Mouse (Mus musculus) adrenal gland, postnatal 10 days (tissue): ENCODE results near the gene Ccdc189. TPM values are rescaled to one million over a fixed set of nuclear protein-coding genes. Genes with fewer than 3 reads are reported as not detected.

Source experiments
- DNase-seq: peaks from one replicate; pipeline ENCODE4 v3.0.0; 2021; ENCODE audit warnings: mixed read lengths
- total RNA-seq, 2 experiments: library from RNA; stranded (reverse); gene quantifications; 2 replicates each; pipeline ENCODE4 v1.2.3; 2021

Ccdc189 gene
- total RNA-seq, 2 experiments from 2014 or later, result 8.0 to 9.2 TPM

- no peak for DNase-seq
Observed at GRCm38 (mm10) chr7:127592575-127592974, 4.2 kb upstream of the Ccdc189 start.

GRCm38 (mm10) chr7:127591108-127591507 is 2.7 kb upstream of the Ccdc189 start:
- DNase-seq, result no peak

DNA sequence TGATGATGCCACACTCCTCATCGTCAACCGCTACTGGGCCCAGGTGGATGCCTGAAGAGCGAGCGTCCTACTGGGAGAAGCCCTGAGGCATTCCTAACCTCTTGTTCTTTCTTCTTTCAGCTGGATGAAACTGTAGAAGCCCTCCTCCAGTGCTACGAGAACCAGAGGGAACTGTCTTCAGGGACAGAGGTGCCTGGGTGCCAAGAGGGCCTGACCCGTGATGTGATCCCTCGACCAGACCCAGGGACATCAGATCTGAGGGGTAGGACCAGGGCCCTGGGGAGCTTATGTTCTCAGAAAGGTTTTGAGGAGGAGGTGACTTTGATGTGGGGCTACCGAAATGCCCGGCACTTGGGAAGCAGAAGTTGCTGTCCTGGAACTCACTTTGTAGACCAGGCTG is 1.2 kb upstream of the Ccdc189 start:
- no peak for DNase-seq

- no peak for DNase-seq
Observed at GRCm38 (mm10) chr7:127588901-127589300, 506 bp upstream of the Ccdc189 start.

- DNase-seq, result no peak
Observed at GRCm38 (mm10) chr7:127587196-127587595, 1.2 kb downstream of the Ccdc189 start.

DNA sequence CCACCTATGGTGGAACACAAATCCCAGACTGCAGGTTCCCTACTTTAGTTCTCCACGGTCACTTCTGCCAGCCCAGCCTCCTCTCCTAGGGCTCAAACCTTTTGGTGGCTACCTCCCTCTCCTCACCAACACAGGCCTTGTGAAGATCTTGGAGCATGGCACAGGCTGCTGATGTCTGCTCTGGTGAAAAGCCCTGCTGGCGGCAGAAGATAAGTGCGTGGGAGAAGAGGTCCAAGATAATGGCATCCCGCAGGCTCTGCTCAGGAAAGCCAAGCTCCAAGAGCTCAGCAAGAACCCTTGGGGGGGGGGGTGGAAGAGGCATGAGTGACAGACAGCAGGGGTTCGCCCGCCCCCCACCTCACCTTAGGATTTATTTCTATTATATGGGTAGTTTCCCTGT is 2.2 kb downstream of the Ccdc189 start:
- no peak for DNase-seq

GRCm38 (mm10) chr7:127585031-127585430 is 3.4 kb downstream of the Ccdc189 start:
- no peak for DNase-seq

- DNase-seq, result no peak
Observed at GRCm38 (mm10) chr7:127583260-127583659, 5.1 kb downstream of the Ccdc189 start.

GRCm38 (mm10) chr7:127574115-127574514 is 14.3 kb downstream of the Ccdc189 start:
- no peak for DNase-seq

DNA sequence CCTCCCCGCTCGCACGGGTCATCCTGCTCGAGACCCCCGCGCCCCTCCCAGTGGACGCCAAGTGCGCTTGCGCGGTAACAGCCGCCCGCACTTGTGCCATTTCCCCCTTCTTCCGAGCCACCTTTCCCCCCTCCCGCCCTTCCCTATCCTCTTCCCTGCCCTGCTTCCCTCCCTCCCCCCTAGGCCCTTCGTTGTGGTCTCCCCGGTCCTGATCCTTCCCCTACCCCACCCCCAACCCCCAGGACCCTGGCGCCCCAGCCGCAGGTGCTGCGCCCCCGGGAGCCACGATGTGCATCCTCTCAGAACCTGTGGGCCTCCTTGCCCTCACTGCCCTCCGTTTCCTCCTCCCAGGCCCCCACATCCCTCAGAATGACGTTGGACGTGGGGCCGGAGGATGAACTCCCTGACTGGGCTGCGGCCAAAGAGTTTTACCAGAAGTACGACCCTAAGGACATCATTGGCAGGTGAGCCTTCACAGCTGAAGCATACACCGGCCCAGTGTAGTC is 14.8 kb downstream of the Ccdc189 start:
- DNase-seq, result no peak

- DNase-seq, result peak; percentile 94
Observed at GRCm38 (mm10) chr7:127572895-127573471, 15.4 kb downstream of the Ccdc189 start, which contains the start of gene Phkg2. TSS of gene Phkg2 (plus strand) at chr7:127573340.

GRCm38 (mm10) chr7:127564381-127565150 is 23.8 kb downstream of the Ccdc189 start:
- DNase-seq, result peak; percentile 58

- DNase-seq, result no peak
Observed at GRCm38 (mm10) chr7:127561340-127561858, 27.0 kb downstream of the Ccdc189 start, which contains the start of gene Tmem265. TSS of gene Tmem265 (plus strand) at chr7:127561390.

- no peak for DNase-seq
Observed at GRCm38 (mm10) chr7:127560580-127560979, 27.8 kb downstream of the Ccdc189 start.

GRCm38 (mm10) chr7:127551558-127551957 is 36.8 kb downstream of the Ccdc189 start:
- no peak for DNase-seq

DNA sequence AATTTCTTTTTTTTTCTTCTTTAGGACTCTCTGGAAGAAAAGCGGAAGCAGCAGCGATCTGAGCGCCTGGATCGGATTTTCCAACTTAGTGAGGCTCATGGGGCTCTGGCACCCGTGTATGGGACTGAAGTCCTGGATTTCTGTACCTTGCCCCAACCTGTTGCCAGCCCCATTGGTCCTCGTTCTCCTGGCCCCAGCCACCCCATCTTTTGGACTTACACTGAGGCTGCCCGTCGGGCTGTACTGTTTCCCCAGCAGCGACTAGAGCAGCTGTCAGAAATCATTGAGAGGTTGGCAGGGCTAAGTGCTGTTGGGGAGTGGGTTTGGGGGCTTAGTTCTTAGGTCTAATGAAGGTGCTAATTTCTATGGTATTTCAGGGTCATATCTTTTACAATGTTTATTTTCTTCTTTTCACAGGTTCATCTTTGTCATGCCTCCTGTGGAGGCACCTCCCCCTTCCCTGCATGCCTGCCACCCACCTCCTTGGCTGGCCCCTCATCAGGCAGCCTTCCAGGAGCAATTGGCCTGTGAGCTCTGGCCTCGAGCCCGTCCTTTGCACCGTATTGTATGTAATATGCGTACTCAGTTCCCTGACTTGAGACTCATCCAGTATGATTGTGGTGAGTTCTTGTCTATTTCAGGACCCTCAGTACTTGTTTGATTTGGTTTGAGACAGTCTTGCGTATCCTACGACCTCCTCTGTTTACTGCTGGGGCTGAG is 39.1 kb downstream of the Ccdc189 start:
- DNase-seq, result peak; percentile 77

GRCm38 (mm10) chr7:127541671-127542070 is 46.7 kb downstream of the Ccdc189 start:
- DNase-seq, result no peak

Other genes with a start within 250 kb of the Ccdc189 start
- gene Zfp768, start 243.0 kb downstream of the Ccdc189 start, total RNA-seq, result 10 to 100 TPM; 31.7 to 38.2 TPM
- gene Zfp747, start 212.5 kb downstream of the Ccdc189 start, total RNA-seq, result 1 to 10 TPM; 7.5 to 9.2 TPM
- gene 9130019O22Rik, start 201.4 kb downstream of the Ccdc189 start, total RNA-seq, result 1 to 10 TPM; 4.1 to 4.4 TPM
- 1 to 10 TPM; 8.6 to 9.4 TPM for gene E430018J23Rik, start 195.0 kb downstream of the Ccdc189 start, total RNA-seq
- 1 to 10 TPM; 5.7 to 6.2 TPM for gene Zfp764, start 181.8 kb downstream of the Ccdc189 start, total RNA-seq
- gene Zfp688, start 166.5 kb downstream of the Ccdc189 start, total RNA-seq, result 10 to 100 TPM; 11.3 to 13.0 TPM
- gene Zfp689, start 139.4 kb downstream of the Ccdc189 start, total RNA-seq, result 1 to 10 TPM; 3.6 to 4.3 TPM
- 10 to 100 TPM; 37.3 to 40.0 TPM for gene Prr14, start 129.0 kb downstream of the Ccdc189 start, total RNA-seq
- gene Fbrs, start 109.4 kb downstream of the Ccdc189 start, total RNA-seq, result 10 to 100 TPM; 53.3 to 65.8 TPM
- gene Srcap, start 76.6 kb downstream of the Ccdc189 start, total RNA-seq, result 10 to 100 TPM; 70.0 to 94.2 TPM
- gene Gm42715, start 69.0 kb downstream of the Ccdc189 start, total RNA-seq, result 10 to 100 TPM; 17.9 to 28.8 TPM
- gene Tmem265, start 27.2 kb downstream of the Ccdc189 start, total RNA-seq, result not detected
- 10 to 100 TPM; 33.0 to 37.9 TPM for gene Phkg2, start 15.3 kb downstream of the Ccdc189 start, total RNA-seq
- 10 to 100 TPM; 51.5 to 59.7 TPM for gene Rnf40, start 172 bp upstream of the Ccdc189 start, total RNA-seq
- 10 to 100 TPM; 18.2 to 30.4 TPM for gene Zfp629, start 27.2 kb upstream of the Ccdc189 start, total RNA-seq
- 10 to 100 TPM; 77.0 to 81.8 TPM for gene Bcl7c, start 120.3 kb upstream of the Ccdc189 start, total RNA-seq
- gene Ctf1, start 124.1 kb upstream of the Ccdc189 start, total RNA-seq, result 1 to 10 TPM; 6.3 to 6.8 TPM
- not detected for gene Ctf2, start 143.6 kb upstream of the Ccdc189 start, total RNA-seq
- gene Fbxl19, start 155.9 kb upstream of the Ccdc189 start, total RNA-seq, result 10 to 100 TPM; 12.3 to 18.5 TPM
- 10 to 100 TPM; 31.5 to 32.0 TPM for gene Orai3, start 181.2 kb upstream of the Ccdc189 start, total RNA-seq
- gene Setd1a, start 188.1 kb upstream of the Ccdc189 start, total RNA-seq, result 10 to 100 TPM; 35.9 to 46.6 TPM
- 1 to 10 TPM; 4.7 to 5.6 TPM for gene Gm49388, start 197.0 kb upstream of the Ccdc189 start, total RNA-seq
- gene Hsd3b7, start 212.0 kb upstream of the Ccdc189 start, total RNA-seq, result 10 to 100 TPM; 57.1 to 73.1 TPM
- 10 to 100 TPM; 67.8 to 94.9 TPM for gene Stx4a, start 235.7 kb upstream of the Ccdc189 start, total RNA-seq
- 1 to 10 TPM; 6.9 to 9.4 TPM for gene Stx1b, start 236.0 kb upstream of the Ccdc189 start, total RNA-seq